Mouse (Mus musculus) left cerebral cortex, adult 2 months (tissue): ENCODE measurements around the gene Tnfrsf11a. TPM values are rescaled to one million over a fixed set of nuclear protein-coding genes. Genes with fewer than 3 reads are reported as not detected.
A peak's percentile ranks its signal among the peaks of the same experiment; 100 is the strongest.
"Not testable (repeated sequence)": the region's sequence is repeated elsewhere in the genome, so short reads cannot be mapped to it uniquely, and the experiment has no call there.

Source experiments
- DNase-seq, 2 experiments: peaks; one replicate each; pipeline ENCODE4 v3.0.0; 2021 to 2022; ENCODE audit warnings: low spot score in 2 of 2, mixed read lengths in 1 of 2; ENCODE audit errors: extremely low spot score in 1 of 2
- H3K27ac ChIP-seq: fragments of 200-600 bp; 2 replicates; pipeline ENCODE4 v1.8.1; 2022
- H3K4me3 ChIP-seq: fragments of 200-600 bp; 2 replicates; pipeline ENCODE4 v1.8.1; 2022
- CTCF ChIP-seq: fragments of 200-600 bp; IDR thresholded peaks from 2 replicates; pipeline ENCODE4 v1.8.1; 2022; ENCODE audit warnings: antibody characterized with exemption, mild to moderate bottlenecking, moderate library complexity
- intact Hi-C: fragments of 180-260 bp; cut with DNase I; formaldehyde crosslinking; loops from one replicate; pipeline ENCODE4 v1.15.1; 2025
- total RNA-seq, 2 experiments: library from RNA; stranded (reverse); gene quantifications; 2 replicates each; pipeline ENCODE4 v1.2.3; 2021

Gene Tnfrsf11a
- total RNA-seq, 2 experiments from 2014 or later, result 8.3 to 9.7 TPM

DNA sequence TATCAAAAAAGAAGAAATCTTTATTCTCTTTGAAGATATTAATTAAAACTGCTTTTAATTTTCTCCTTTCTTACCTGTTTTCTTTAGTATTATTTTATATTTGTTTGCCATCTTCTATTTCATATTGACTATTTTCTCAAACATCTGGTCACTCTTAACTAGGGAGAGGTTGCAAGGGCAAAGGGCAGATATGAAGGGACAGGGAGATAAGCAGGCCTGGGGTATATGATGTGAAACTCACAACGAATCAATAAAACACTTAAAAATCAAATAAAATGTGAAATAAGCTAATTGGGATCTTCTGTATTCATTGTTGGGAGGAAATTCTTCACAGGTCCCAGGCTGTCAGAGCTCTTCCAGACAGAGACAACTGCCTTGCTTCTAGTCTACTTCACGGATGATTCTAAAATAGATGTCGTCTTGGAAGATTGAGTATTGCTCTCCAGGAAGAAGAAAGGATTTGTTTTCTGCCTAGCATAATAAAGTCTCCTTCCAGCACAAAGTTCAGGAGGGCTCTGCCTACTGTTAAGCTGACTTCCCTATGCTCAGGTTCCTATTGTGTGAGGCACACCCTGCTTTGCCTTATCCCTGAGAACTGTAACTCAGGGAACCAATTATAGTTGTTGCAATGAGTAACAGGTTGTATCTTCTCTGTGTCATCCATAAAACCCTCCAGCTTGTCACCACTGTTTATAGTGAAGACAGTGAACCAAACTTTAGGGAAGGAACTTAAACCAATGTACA, 20.9 kb upstream of the Tnfrsf11a start:
- Histone ChIP-seq H3K27ac (no peak overlapping the region), H3K4me3 (no peak overlapping the region)
- TF ChIP-seq CTCF, result no peak
- no peak for DNase-seq
- intact Hi-C loops, result no loop called here

DNA sequence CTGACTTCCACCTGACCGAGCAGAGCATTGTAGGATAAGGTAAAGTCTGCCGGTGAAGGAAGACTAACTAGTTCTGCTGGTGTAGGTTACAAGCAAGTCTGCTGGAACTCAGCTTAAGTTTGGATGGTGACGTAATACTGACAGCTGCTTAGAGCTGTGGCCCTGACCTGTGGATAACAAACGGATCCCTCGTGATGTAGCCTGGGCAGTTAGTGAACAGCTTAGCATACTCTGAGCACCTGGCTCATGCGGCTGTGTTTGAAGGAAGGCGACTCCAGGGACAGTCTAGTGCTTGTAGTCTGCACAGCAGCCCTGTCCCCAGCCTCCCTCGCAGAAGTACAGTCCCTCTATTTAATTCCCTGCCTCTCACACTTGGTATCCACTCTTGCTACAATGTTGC, 14.9 kb upstream of the Tnfrsf11a start:
- intact Hi-C loops, result no loop called here
- Histone ChIP-seq H3K4me3 (no peak overlapping the region), H3K27ac (no peak overlapping the region)
- no peak for DNase-seq
- no peak for TF ChIP-seq CTCF

DNA sequence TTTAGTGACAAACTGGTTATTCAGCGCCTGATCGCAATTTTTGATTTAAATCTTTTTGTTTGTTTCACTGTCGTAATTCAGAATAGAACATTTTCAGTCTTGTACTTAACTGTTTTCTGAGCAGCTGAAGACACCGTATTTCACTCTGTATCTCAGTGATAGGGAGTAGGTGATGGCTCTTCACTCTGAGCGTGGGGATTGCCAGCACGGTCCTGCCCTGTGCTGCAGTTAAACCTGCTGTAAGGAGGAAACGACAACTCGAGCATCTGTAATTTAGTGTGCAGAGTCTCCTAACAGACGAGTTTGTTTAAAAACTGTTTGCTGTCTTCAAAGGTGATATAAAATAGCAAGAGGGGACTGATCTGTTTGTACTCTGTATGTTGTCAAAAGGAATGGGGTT, 14.4 kb upstream of the Tnfrsf11a start:
- intact Hi-C loops, H3K4me3 ChIP-seq, H3K27ac ChIP-seq, DNase-seq: not testable (repeated sequence)

DNA sequence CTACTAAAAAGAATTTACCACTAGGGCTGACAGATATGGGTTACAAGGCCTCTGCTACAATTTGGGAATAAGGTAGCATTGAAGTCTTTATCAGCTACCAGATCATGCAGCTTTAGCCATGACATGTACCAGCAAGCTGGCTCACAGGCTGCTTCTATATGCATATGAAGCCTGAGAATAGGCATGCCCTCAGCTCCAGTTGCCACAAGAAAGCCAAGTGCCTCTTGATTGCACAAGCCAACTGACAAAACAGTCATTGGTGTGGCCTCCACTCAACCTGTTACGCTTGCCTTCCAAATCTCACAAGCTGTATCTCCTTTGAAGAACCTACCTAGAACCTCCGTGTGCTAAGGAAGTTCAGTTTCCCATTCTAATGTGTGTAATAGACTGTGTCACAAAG, 12.1 kb upstream of the Tnfrsf11a start:
- no peak for TF ChIP-seq CTCF
- intact Hi-C loops, result no loop called here
- DNase-seq, result no peak

DNA sequence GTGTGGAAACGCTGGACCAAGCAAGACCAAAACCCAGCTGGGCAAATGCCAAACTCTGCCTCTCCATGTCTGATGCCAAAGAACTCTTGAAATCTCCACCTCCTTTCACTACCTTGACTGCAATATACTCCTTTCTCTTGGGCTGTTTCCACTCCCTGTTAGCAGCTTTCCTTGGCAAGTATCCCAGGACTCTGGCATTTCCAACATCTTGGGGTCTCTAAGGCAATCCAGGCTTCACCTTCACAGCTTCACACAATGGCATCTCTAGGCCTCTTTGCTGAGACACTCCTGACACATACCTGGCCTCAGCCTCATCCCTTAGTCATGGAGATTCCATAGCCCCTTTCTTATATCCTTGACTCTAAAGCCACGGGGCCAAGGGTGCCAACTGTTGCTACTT, 9.8 kb upstream of the Tnfrsf11a start:
- Histone ChIP-seq H3K27ac (no peak overlapping the region), H3K4me3 (no peak overlapping the region)
- no peak for DNase-seq
- intact Hi-C loops, result no loop called here
- no peak for TF ChIP-seq CTCF

More for the DNA sequence above, 12.1 kb upstream of the Tnfrsf11a start:
- no peak overlapping the region for H3K27ac ChIP-seq
- no peak overlapping the region for H3K4me3 ChIP-seq

- Histone ChIP-seq H3K4me3 (no peak overlapping the region), H3K27ac (no peak overlapping the region)
- intact Hi-C loops, result no loop called here
- no peak for TF ChIP-seq CTCF
- no peak for DNase-seq
These were observed 4.1 kb upstream of the Tnfrsf11a start for GRCm38 (mm10) chr1:105776426-105776825.

DNA sequence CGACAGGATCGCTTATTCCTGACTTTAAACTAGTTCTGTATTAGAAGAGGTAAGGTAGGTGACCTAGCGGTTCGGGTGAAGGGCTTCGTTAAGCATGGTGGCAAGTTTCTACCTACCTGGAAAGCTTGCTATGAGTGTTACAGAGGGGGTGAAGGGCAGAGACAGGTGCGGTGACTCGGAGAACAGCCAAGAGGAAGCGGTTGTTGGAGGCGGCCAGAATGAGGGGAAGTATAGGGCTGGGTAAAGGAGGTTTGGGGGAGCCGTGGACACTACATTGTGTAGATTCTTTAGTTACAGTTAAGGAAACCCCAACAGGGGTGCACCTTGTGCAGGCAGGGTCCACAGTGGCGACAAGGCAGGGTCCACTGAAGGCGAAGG, 450 bp upstream of the Tnfrsf11a start:
- intact Hi-C loops, result loop anchor here (5.0 kb wide), 2 partner anchors 167 to 212 kb away; partner anchors contain the start of gene Zcchc2

GRCm38 (mm10) chr1:105781391-105782146, 1.1 kb downstream of the Tnfrsf11a start:
- Histone ChIP-seq H3K4me3 (peak overlapping the region; percentile 69), H3K27ac (peak overlapping the region; percentile 47; the same call in 1 of the 2 replicates)
- peak in 1 of 2 experiments; percentile 19 for DNase-seq
- intact Hi-C loops, result loop anchor here (5.0 kb wide), 2 partner anchors 166 to 211 kb away; partner anchors contain the start of gene Zcchc2
- no peak for TF ChIP-seq CTCF

More for the DNA sequence above, 450 bp upstream of the Tnfrsf11a start:
- Histone ChIP-seq H3K4me3 (peak overlapping the region; percentile 69), H3K27ac (no peak overlapping the region; the same call in 1 of the 2 replicates)
- DNase-seq, result no peak
- TF ChIP-seq CTCF, result no peak

GRCm38 (mm10) chr1:105784257-105785016, 3.9 kb downstream of the Tnfrsf11a start:
- no peak for TF ChIP-seq CTCF
- DNase-seq, result no peak
- intact Hi-C loops, result loop anchor here (5.0 kb wide), 2 partner anchors 163 to 208 kb away; partner anchors contain the start of gene Zcchc2
- Histone ChIP-seq H3K27ac (no peak overlapping the region; the same call in none of the 2 replicates), H3K4me3 (no peak overlapping the region)

DNA sequence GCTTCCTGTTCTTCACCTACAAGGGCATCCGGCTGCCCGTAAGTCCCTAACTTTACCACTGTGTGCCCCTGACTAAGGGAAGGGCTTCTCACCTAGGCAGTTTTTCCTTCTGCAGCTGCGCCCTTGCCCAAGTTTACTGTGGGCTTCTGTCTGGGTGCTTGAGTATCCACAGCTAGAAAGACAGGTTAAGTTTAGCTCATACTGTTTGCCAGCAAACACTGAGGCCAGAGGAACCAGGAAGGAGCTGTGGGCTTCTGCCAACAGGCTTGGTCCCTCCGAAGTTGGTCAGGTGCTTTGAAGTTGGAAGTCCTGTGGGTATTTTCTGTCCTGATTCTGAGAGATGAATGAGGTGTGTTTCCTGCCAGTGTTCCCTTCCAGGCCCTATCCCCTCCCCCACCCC, 4.6 kb downstream of the Tnfrsf11a start:
- intact Hi-C loops, result no loop called here
- H3K4me3 ChIP-seq, result no peak overlapping the region
- no peak overlapping the region; the same call in 1 of the 2 replicates for H3K27ac ChIP-seq
- no peak for DNase-seq
- TF ChIP-seq CTCF, result no peak

GRCm38 (mm10) chr1:105786731-105787357, 6.3 kb downstream of the Tnfrsf11a start:
- intact Hi-C loops, result no loop called here
- DNase-seq, result no peak
- H3K27ac ChIP-seq, result no peak overlapping the region
- TF ChIP-seq CTCF, result no peak
- no peak overlapping the region for H3K4me3 ChIP-seq
